Mouse (Mus musculus): ENCODE results near the gene Mb21d2.
A peak's percentile ranks its signal among the peaks of the same experiment; 100 is the strongest.

The Mb21d2 gene

DNA sequence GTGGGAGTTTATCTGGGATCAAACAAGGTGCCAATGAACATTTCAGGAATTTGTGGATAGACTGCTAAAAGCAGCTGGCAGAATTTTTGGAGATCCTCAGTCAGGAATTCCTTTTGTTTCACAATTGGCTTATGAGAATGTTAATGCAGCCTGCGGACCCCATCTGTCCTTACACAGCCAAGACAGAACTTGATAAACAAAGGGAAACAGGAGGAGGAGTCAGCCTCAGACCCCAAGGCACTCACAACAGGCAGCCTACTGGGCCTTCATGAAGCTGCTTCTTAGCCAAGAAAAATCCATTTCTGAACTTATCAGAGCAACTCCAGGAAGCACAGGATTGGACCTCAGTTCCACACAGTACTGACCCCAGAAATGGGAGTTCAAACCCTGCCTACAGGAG, 120.4 kb downstream of the Mb21d2 start:
- no peak for ATAC-seq (ENCODE audit: insufficient number of reproducible peaks, low FRiP score, low TSS enrichment)

DNA sequence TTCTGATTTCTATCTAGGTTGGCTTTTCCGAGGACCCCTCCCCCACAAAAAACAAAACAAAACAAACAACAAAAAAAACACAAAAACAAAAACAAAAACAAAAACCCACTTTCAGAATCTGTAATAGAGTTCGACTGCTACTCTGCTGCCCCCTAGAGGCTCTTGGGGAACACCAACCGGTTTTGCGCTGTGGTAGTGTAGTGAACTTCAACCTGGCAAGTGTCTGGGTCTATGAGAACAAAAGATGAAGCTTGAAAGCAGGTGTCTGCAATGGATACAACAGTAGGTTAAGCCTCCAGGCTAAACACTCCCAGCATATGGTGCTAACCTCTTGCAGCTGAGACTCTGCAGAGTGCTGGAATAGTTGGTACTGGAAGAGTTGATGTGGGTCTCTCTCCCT, 136.4 kb downstream of the Mb21d2 start:
- peak; percentile 70 for ATAC-seq (ENCODE audit: insufficient number of reproducible peaks, low FRiP score, low TSS enrichment)

Data from cerebellum, adult (tissue).